In genomic region chr7:100658093-100658578, GRCm38 (mm10) we compare ENCODE assay signal across 8 mouse cellular contexts. TPM values are rescaled to one million over a fixed set of nuclear protein-coding genes. Genes with fewer than 3 reads are reported as not detected.
DNase-seq lines count a peak whose midpoint lies in the region; ATAC-seq and TF ChIP-seq lines count a peak whose summit lies in the region.

No protein-coding gene starts in this region.

- H3K9me3 ChIP-seq in embryonic facial prominence, embryonic 13.5 days = no peaks in the 10 kb centered on the region
- H3K9me3 ChIP-seq in hindbrain, postnatal 0 days (ENCODE audit: low read length) = no peaks in the 10 kb centered on the region
- no peaks in the 10 kb centered on the region for H3K9me3 ChIP-seq in liver, embryonic 12.5 days (replicated peaks)
- H3K9me3 ChIP-seq in neural tube, embryonic 14.5 days (ENCODE audit: control insufficient read depth, low read length) = no peaks in the 10 kb centered on the region

- no peaks in the 10 kb centered on the region for H3K36me3 ChIP-seq in embryonic facial prominence, embryonic 13.5 days
- no peaks in the 10 kb centered on the region for H3K36me3 ChIP-seq in hindbrain, postnatal 0 days (ENCODE audit: insufficient read depth, low read length)
- no peaks in the 10 kb centered on the region for H3K36me3 ChIP-seq in liver, embryonic 12.5 days
- H3K36me3 ChIP-seq in neural tube, embryonic 14.5 days (ENCODE audit: control insufficient read depth, insufficient read depth, low read length) = no peaks in the 10 kb centered on the region

- no peak overlapping the region for H3K9ac ChIP-seq in embryonic facial prominence, embryonic 13.5 days
- H3K9ac ChIP-seq in hindbrain, postnatal 0 days (replicated peaks; ENCODE audit: low read length) = no peak overlapping the region
- no peak overlapping the region for H3K9ac ChIP-seq in liver, embryonic 12.5 days
- H3K9ac ChIP-seq in neural tube, embryonic 14.5 days (replicated peaks; ENCODE audit: low read depth, low read length) = no peak overlapping the region

- H3K4me2 ChIP-seq in embryonic facial prominence, embryonic 13.5 days = peak overlapping the region; percentile 38
- peak overlapping the region; percentile 40 for H3K4me2 ChIP-seq in hindbrain, postnatal 0 days (ENCODE audit: low read depth, low read length)
- peak overlapping the region; percentile 37 for H3K4me2 ChIP-seq in liver, embryonic 12.5 days
- H3K4me2 ChIP-seq in neural tube, embryonic 14.5 days (ENCODE audit: low read depth, low read length) = peak overlapping the region; percentile 20

- ATAC-seq in embryonic facial prominence, embryonic 13.5 days (ENCODE audit: insufficient number of reproducible peaks, insufficient read depth, low FRiP score, low TSS enrichment, low read depth) = peak; percentile 71; the same call in 1 of the 2 replicates
- ATAC-seq in hindbrain, postnatal 0 days = no peak
- 0 out of 2 replicates have a peak, but pooled peaks have one; percentile 44 for ATAC-seq in liver, embryonic 12.5 days
- no peak for ATAC-seq in neural tube, embryonic 14.5 days (ENCODE audit: low read depth)

- H3K27me3 ChIP-seq in embryonic facial prominence, embryonic 13.5 days = no peaks in the 10 kb centered on the region
- H3K27me3 ChIP-seq in hindbrain, postnatal 0 days (ENCODE audit: insufficient read depth, low read length) = no peaks in the 10 kb centered on the region
- H3K27me3 ChIP-seq in liver, embryonic 12.5 days (replicated peaks) = peaks cover 12% of the 10 kb centered on the region; the same call in 1 of the 2 replicates
- no peaks in the 10 kb centered on the region for H3K27me3 ChIP-seq in neural tube, embryonic 14.5 days (ENCODE audit: control insufficient read depth, insufficient read depth, low read length)

- peaks cover 20% of the 10 kb centered on the region for H3K4me1 ChIP-seq in embryonic facial prominence, embryonic 13.5 days
- 0 out of 2 replicates have a peak, but pooled peaks cover 6% of the 10 kb centered on the region for H3K4me1 ChIP-seq in hindbrain, postnatal 0 days (ENCODE audit: insufficient read depth, low read length)
- H3K4me1 ChIP-seq in liver, embryonic 12.5 days = peaks cover 8% of the 10 kb centered on the region; the same call in 1 of the 2 replicates
- peaks cover 2% of the 10 kb centered on the region; the same call in 1 of the 2 replicates for H3K4me1 ChIP-seq in neural tube, embryonic 14.5 days (ENCODE audit: control insufficient read depth, insufficient read depth, low read length)

- H3K27ac ChIP-seq in embryonic facial prominence, embryonic 13.5 days = no peak overlapping the region
- no peak overlapping the region for H3K27ac ChIP-seq in hindbrain, postnatal 0 days
- H3K27ac ChIP-seq in liver, embryonic 12.5 days = no peak overlapping the region
- no peak overlapping the region for H3K27ac ChIP-seq in neural tube, embryonic 14.5 days (ENCODE audit: low read depth, low read length)

- TF ChIP-seq CTCF in hindbrain, postnatal 0 days (IDR thresholded peaks at IDR 0.05; ENCODE audit: low read depth) = no peak

- DNase-seq in right cerebral cortex, adult 18-20 months = peak; percentile 51
- no peak for DNase-seq in right cerebral cortex, adult 2 months (ENCODE audit: low spot score in 2 of 2)
- DNase-seq in hindbrain, postnatal 0 days (ENCODE audit: low spot score) = peak; percentile 59
- no peak for DNase-seq in frontal cortex, postnatal 36 days (ENCODE audit: low spot score in 2 of 2)
- no peak for DNase-seq in spleen, adult 12 weeks (ENCODE audit: low spot score)

- 27% methylated on average over 18 of the region's 18 CpGs for WGBS in embryonic facial prominence, embryonic 13.5 days
- WGBS in hindbrain, postnatal 0 days = 29% methylated on average over 18 of the region's 18 CpGs
- WGBS in liver, embryonic 12.5 days (ENCODE audit: insufficient replicate concordance) = 35% methylated on average over 18 of the region's 18 CpGs
- 34% methylated on average over 18 of the region's 18 CpGs for WGBS in neural tube, embryonic 14.5 days

- H3K4me3 ChIP-seq in embryonic facial prominence, embryonic 13.5 days = no peak overlapping the region
- H3K4me3 ChIP-seq in hindbrain, postnatal 0 days (ENCODE audit: low read length) = no peak overlapping the region
- H3K4me3 ChIP-seq in liver, embryonic 12.5 days = peak overlapping the region; percentile 11; the same call in 1 of the 2 replicates
- H3K4me3 ChIP-seq in neural tube, embryonic 14.5 days (ENCODE audit: low read depth, low read length) = no peak overlapping the region

RNA-seq across cellular contexts. Expression of gene Plekhb1, which starts 4.1 kb away (rescaled TPM):
- 2.8 and 5.1 TPM in 2 replicates for polyA plus RNA-seq in embryonic facial prominence, embryonic 13.5 days (2015; fragmentation: Nextera tagmentation; extraction: Ambion mirVana)
- total RNA-seq in hindbrain, postnatal 0 days (2014; rRNA removed) = 47.0 and 51.8 TPM in 2 replicates
- 40.4 and 49.3 TPM in 2 replicates for polyA plus RNA-seq in hindbrain, postnatal 0 days (2015; fragmentation: Nextera tagmentation; extraction: Ambion mirVana)
- 0.26 and 0.43 TPM in 2 replicates for polyA plus RNA-seq in liver, embryonic 12.5 days (2016; fragmentation: Nextera tagmentation; extraction: Ambion mirVana)
- 21.7 and 26.3 TPM in 2 replicates for polyA plus RNA-seq in neural tube, embryonic 14.5 days (2014; fragmentation: Nextera tagmentation; extraction: Ambion mirVana)

RNA-seq across cellular contexts. Expression of gene Fam168a, which starts 48.3 kb away (rescaled TPM):
- polyA plus RNA-seq in embryonic facial prominence, embryonic 13.5 days (2015; fragmentation: Nextera tagmentation; extraction: Ambion mirVana) = 56.3 and 60.9 TPM in 2 replicates
- total RNA-seq in hindbrain, postnatal 0 days (2014; rRNA removed) = 123 and 162 TPM in 2 replicates
- polyA plus RNA-seq in hindbrain, postnatal 0 days (2015; fragmentation: Nextera tagmentation; extraction: Ambion mirVana) = 98.2 and 116 TPM in 2 replicates
- polyA plus RNA-seq in liver, embryonic 12.5 days (2016; fragmentation: Nextera tagmentation; extraction: Ambion mirVana) = 7.1 and 8.9 TPM in 2 replicates
- polyA plus RNA-seq in neural tube, embryonic 14.5 days (2014; fragmentation: Nextera tagmentation; extraction: Ambion mirVana) = 124 and 187 TPM in 2 replicates

RNA-seq across cellular contexts. Expression of gene Mrpl48, which starts 50.0 kb away (rescaled TPM):
- 73.9 and 74.6 TPM in 2 replicates for polyA plus RNA-seq in embryonic facial prominence, embryonic 13.5 days (2015; fragmentation: Nextera tagmentation; extraction: Ambion mirVana)
- total RNA-seq in hindbrain, postnatal 0 days (2014; rRNA removed) = 26.8 and 29.8 TPM in 2 replicates
- polyA plus RNA-seq in hindbrain, postnatal 0 days (2015; fragmentation: Nextera tagmentation; extraction: Ambion mirVana) = 97.5 and 100 TPM in 2 replicates
- polyA plus RNA-seq in liver, embryonic 12.5 days (2016; fragmentation: Nextera tagmentation; extraction: Ambion mirVana) = 53.2 and 56.3 TPM in 2 replicates
- polyA plus RNA-seq in neural tube, embryonic 14.5 days (2014; fragmentation: Nextera tagmentation; extraction: Ambion mirVana) = 87.5 and 88.7 TPM in 2 replicates

RNA-seq across cellular contexts. Expression of gene Rab6a, which starts 50.9 kb away (rescaled TPM):
- polyA plus RNA-seq in embryonic facial prominence, embryonic 13.5 days (2015; fragmentation: Nextera tagmentation; extraction: Ambion mirVana) = 98.9 and 100 TPM in 2 replicates
- total RNA-seq in hindbrain, postnatal 0 days (2014; rRNA removed) = 241 and 270 TPM in 2 replicates
- polyA plus RNA-seq in hindbrain, postnatal 0 days (2015; fragmentation: Nextera tagmentation; extraction: Ambion mirVana) = 323 and 336 TPM in 2 replicates
- polyA plus RNA-seq in liver, embryonic 12.5 days (2016; fragmentation: Nextera tagmentation; extraction: Ambion mirVana) = 60.7 and 62.0 TPM in 2 replicates
- polyA plus RNA-seq in neural tube, embryonic 14.5 days (2014; fragmentation: Nextera tagmentation; extraction: Ambion mirVana) = 324 and 339 TPM in 2 replicates

Comparison
In these comparisons a context has a peak if more than half of its experiments do, and no peak if none do; other contexts are left out.
1. DNase-seq: peak in right cerebral cortex, adult 18-20 months (single experiment) and hindbrain, postnatal 0 days (single experiment); none in right cerebral cortex, adult 2 months (0 of 2), frontal cortex, postnatal 36 days (0 of 2) and spleen, adult 12 weeks (single experiment).
2. ATAC-seq: peak in embryonic facial prominence, embryonic 13.5 days (single experiment) and liver, embryonic 12.5 days (single experiment); none in hindbrain, postnatal 0 days (single experiment) and neural tube, embryonic 14.5 days (single experiment).
3. Peak in every context shown above with its lines, with median percentiles within 50 percentile points of each other: H3K4me2 ChIP-seq.